Mouse (Mus musculus) lung, embryonic 14.5 days (tissue): ENCODE data around the gene Rnd1. TPM values are rescaled to one million over a fixed set of nuclear protein-coding genes. Genes with fewer than 3 reads are reported as not detected.

Experiments
- ATAC-seq: fragments of 200-750 bp; cut with Nextera tagmentation; 2 replicates; pipeline ENCODE4 v1.8.0; 2017; ENCODE audit warnings: mild to moderate bottlenecking, moderate TSS enrichment, moderate library complexity; ENCODE audit not compliant: insufficient read depth
- DNase-seq: peaks from one replicate; pipeline ENCODE4 v3.0.0-alpha.2; 2015
- H3K27ac ChIP-seq: fragments of 300-500 bp; sonication (generic); 2 replicates; pipeline ENCODE4 v1.5.1; 2014; ENCODE audit warnings: low read depth, mild to moderate bottlenecking, moderate library complexity
- H3K27me3 ChIP-seq: fragments of 300-500 bp; sonication (generic); 2 replicates; pipeline ENCODE4 v1.6.1; 2014; ENCODE audit warnings: low read length, control low read depth; ENCODE audit not compliant: insufficient read depth
- H3K36me3 ChIP-seq: fragments of 300-500 bp; sonication (generic); 2 replicates; pipeline ENCODE4 v1.6.1; 2014; ENCODE audit warnings: control low read depth; ENCODE audit not compliant: insufficient read depth
- H3K4me1 ChIP-seq: fragments of 300-500 bp; sonication (generic); 2 replicates; pipeline ENCODE4 v1.6.1; 2014; ENCODE audit warnings: antibody characterized with exemption, control low read depth; ENCODE audit not compliant: insufficient read depth
- H3K4me2 ChIP-seq: fragments of 300-500 bp; sonication (generic); 2 replicates; pipeline ENCODE4 v1.6.1; 2014; ENCODE audit warnings: mild to moderate bottlenecking
- H3K4me3 ChIP-seq: fragments of 300-500 bp; sonication (generic); 2 replicates; pipeline ENCODE4 v1.5.1; 2014; ENCODE audit warnings: low read depth, low read length
- H3K9ac ChIP-seq: fragments of 300-500 bp; sonication (generic); 2 replicates; pipeline ENCODE4 v1.6.1; 2014
- H3K9me3 ChIP-seq: fragments of 300-500 bp; sonication (generic); 2 replicates; pipeline ENCODE4 v1.6.1; 2016; ENCODE audit warnings: low read depth, low read length, control low read depth
- CTCF ChIP-seq: IDR thresholded peaks from 2 replicates; pipeline ENCODE4 v1.5.1; 2016; ENCODE audit warnings: antibody characterized with exemption, low read depth
- WGBS: fragments of 180-500 bp; shearing (Covaris S2); extraction: QIAGEN DNeasy Blood & Tissue Kit; methylation state at CpG from one replicate; pipeline ENCODE4 v1.1.7; 2014; 5-methylcytosine and 5-hydroxymethylcytosine counted together
- polyA plus RNA-seq: library from polyadenylated mRNA; unstranded; fragments of >200 nt; fragmentation: Nextera tagmentation; extraction: Ambion mirVana; gene quantifications from 2 replicates; pipeline ENCODE4 v1.2.1, GENCODE M21; 2014

Gene Rnd1
- polyA plus RNA-seq, 1 experiment from 2014 or later, result 0.67 TPM

- no peaks in the 10 kb centered on the region for H3K4me1 ChIP-seq
- TF ChIP-seq CTCF, result no peak
- H3K9me3 ChIP-seq, result no peaks in the 10 kb centered on the region
- no peak overlapping the region for H3K4me3 ChIP-seq
- H3K4me2 ChIP-seq, result no peak overlapping the region
- H3K9ac ChIP-seq, result no peak overlapping the region
- ATAC-seq, result no peak
- no peaks in the 10 kb centered on the region for H3K36me3 ChIP-seq
- DNase-seq, result no peak
- WGBS, result 67% methylated on average over 4 of the region's 4 CpGs
- no peak overlapping the region for H3K27ac ChIP-seq
- H3K27me3 ChIP-seq, result peaks cover 34% of the 10 kb centered on the region
These were observed 4.7 kb downstream of the Rnd1 start for GRCm38 (mm10) chr15:98672592-98672991.

- Histone ChIP-seq H3K27me3 (no peaks in the 10 kb centered on the region), H3K4me2 (no peak overlapping the region), H3K36me3 (peaks cover 9% of the 10 kb centered on the region; the same call in 1 of the 2 replicates), H3K9me3 (no peaks in the 10 kb centered on the region), H3K27ac (no peak overlapping the region), H3K9ac (no peak overlapping the region), H3K4me3 (no peak overlapping the region), H3K4me1 (0 out of 2 replicates have a peak, but pooled peaks cover 4% of the 10 kb centered on the region)
- ATAC-seq (no peak), DNase-seq (peak; percentile 73)
- peak; percentile 49 for TF ChIP-seq CTCF
- WGBS, result 71% methylated on average over 11 of the region's 11 CpGs
These were observed 13.0 kb downstream of the Rnd1 start for GRCm38 (mm10) chr15:98664042-98664907.

GRCm38 (mm10) chr15:98662567-98663545 is 14.4 kb downstream of the Rnd1 start, which contains the start of gene Ddx23:
Ddx23 (minus strand) TSS chr15:98662894.
- Histone ChIP-seq H3K9me3 (no peaks in the 10 kb centered on the region), H3K4me1 (0 out of 2 replicates have a peak, but pooled peaks cover 4% of the 10 kb centered on the region), H3K27ac (peak within 1 kb of the TSS; percentile 93), H3K4me3 (peak within 1 kb of the TSS; percentile 91), H3K27me3 (no peaks in the 10 kb centered on the region), H3K9ac (peak within 1 kb of the TSS; percentile 97), H3K4me2 (peak within 1 kb of the TSS; percentile 84), H3K36me3 (peaks cover 22% of the 10 kb centered on the region)
- DNase-seq (peak; percentile 98), ATAC-seq (peak; percentile 98)
- no peak for TF ChIP-seq CTCF
- 3% methylated on average over 47 of the region's 48 CpGs for WGBS

GRCm38 (mm10) chr15:98662198-98662566 is 15.1 kb downstream of the Rnd1 start:
- TF ChIP-seq CTCF, result no peak
- WGBS, result under 1% methylated on average over 14 of the region's 14 CpGs

GRCm38 (mm10) chr15:98656982-98657751 is 20.1 kb downstream of the Rnd1 start:
- Histone ChIP-seq H3K4me1 (0 out of 2 replicates have a peak, but pooled peaks cover 4% of the 10 kb centered on the region), H3K27me3 (no peaks in the 10 kb centered on the region), H3K36me3 (peaks cover 79% of the 10 kb centered on the region), H3K9me3 (no peaks in the 10 kb centered on the region), H3K27ac (no peak overlapping the region), H3K9ac (no peak overlapping the region), H3K4me2 (no peak overlapping the region), H3K4me3 (no peak overlapping the region)
- TF ChIP-seq CTCF, result peak; percentile 38
- WGBS, result 74% methylated on average over 15 of the region's 15 CpGs
- no peak for DNase-seq
- ATAC-seq, result no peak

More at GRCm38 (mm10) chr15:98662198-98662566, 15.1 kb downstream of the Rnd1 start:
- Histone ChIP-seq H3K4me1 (0 out of 2 replicates have a peak, but pooled peaks cover 4% of the 10 kb centered on the region), H3K9ac (peak overlapping the region; percentile 97), H3K4me3 (peak overlapping the region; percentile 91), H3K27ac (peak overlapping the region; percentile 93), H3K27me3 (no peaks in the 10 kb centered on the region), H3K4me2 (peak overlapping the region; percentile 84), H3K9me3 (no peaks in the 10 kb centered on the region), H3K36me3 (peaks cover 29% of the 10 kb centered on the region)
- DNase-seq (peak; percentile 61), ATAC-seq (no peak)

GRCm38 (mm10) chr15:98652174-98652573 is 25.1 kb downstream of the Rnd1 start:
- H3K9ac ChIP-seq, result no peak overlapping the region
- no peak for DNase-seq
- H3K27me3 ChIP-seq, result no peaks in the 10 kb centered on the region
- WGBS, result 95% methylated on average over 8 of the region's 8 CpGs
- H3K4me1 ChIP-seq, result no peaks in the 10 kb centered on the region
- H3K4me2 ChIP-seq, result no peak overlapping the region
- H3K9me3 ChIP-seq, result no peaks in the 10 kb centered on the region
- TF ChIP-seq CTCF, result 0 out of 2 replicates have a peak, but pooled peaks have one; percentile 3
- ATAC-seq, result no peak
- no peak overlapping the region for H3K4me3 ChIP-seq
- no peak overlapping the region for H3K27ac ChIP-seq
- peaks cover 100% of the 10 kb centered on the region for H3K36me3 ChIP-seq
